Mouse (Mus musculus): ENCODE measurements around the gene Atl3.

Gene Atl3

DNA sequence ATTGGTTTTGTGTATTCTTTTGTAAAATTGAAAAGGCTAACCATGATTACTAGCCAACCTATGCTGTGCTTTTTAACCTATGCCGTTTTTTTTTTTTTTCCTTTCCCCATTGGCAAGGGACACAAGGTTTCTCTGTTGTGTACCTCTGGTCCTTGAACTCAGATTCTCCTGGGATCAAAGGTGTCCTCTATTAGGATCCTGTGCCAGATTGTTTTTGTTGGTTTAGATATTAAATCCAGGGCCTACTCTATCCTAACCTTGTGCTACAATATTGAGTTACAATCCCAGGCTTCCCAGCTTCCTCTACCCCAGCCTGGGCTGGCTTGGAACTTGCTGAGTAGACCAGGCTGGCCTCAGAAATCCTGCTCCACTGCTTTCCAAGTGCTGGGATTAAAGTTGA is 6.9 kb downstream of the Atl3 start:
- no peak for DNase-seq

DNA sequence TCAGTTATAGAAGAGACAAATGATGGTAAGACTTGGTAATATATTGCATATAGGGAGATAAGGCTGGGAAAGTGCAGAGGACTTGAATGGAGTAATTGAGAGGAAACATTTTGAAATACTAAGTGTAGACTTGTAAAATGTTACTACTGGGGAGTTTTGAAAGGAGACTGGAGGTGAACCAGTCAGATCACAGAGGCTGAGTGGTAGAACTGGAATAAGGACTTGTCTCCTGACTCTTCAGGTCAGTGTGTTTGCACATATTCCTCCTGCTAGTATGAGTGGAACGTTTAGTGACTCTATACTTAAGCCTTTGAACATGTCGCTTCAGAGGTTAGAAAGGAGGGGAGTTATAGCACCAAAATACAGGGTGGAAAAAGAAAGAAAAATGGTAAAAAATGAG is 8.6 kb downstream of the Atl3 start:
- no peak for DNase-seq

DNA sequence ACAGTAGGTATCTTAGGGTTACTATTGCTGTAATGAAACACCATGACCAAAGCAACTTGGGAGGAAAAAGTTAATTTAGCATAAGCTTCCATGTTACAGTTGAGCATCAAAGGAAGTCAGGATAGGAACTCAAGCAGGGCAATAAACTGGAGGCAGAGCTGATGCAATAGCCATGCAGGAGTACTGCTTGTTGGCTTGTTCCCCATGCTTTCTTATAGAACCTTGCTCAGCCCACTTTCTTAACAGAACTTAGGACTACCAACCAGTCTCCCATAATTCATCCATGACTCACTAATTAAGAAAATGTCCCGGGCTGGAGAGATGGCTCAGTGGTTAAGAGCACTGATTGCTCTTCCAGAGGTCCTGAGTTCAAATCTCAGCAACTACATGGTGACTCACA is 12.5 kb downstream of the Atl3 start:
- DNase-seq = no peak

DNA sequence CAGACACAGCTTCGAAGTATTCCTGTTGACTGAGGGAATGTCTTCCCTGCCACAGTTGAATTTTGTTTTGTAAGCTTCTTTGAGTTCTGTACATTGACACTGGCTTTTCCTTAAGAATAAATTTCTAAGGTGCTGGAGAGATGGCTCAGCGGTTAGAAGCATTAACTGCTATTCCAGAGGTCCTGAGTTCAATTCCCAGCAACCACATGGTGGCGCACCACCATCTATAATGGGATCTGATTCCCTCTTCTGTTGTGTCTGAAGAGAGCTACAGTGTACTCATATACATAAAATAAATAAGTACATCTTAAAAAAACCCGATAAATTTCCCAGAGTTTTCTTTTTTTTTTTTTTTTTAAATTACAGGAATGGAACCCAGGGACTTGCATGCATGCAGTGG is 14.2 kb downstream of the Atl3 start:
- DNase-seq = no peak

DNA sequence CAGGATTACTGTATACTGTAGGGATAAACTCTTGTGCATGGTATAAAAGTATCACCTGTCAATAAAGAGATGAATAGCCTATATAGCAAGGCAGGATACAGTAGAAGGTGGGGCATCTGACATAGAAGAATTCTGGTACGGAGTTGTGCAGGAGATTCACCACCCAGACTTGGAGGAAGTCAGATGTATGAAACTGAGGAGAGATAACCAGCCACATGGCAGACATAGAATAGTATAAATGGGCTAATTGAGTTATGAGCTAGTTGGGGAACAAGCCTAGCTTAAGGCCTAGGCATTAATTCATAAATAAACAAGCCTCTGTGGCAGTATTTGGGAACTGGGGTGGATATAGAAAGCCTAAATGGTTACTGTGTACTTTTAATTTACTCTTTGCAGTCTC is 22.6 kb downstream of the Atl3 start:
- no peak for DNase-seq

DNA sequence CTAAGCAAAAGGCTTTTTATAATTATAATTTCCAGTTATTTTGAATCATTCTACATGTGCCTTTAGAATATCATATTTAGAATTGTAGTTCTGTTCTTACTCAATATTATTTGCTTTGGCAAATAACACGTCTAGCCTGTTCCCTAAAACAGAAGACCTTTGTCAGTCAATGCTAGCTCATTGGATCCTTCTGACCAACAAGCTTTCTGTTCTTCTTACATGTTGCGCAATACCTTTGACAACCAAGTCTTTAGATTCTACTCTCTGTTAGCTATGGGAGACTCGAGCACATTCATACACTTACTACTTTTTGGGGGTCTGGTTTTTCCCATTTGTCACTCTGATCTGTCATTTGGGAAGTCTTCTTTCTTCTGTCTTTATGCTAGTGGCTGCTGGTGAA is 27.8 kb downstream of the Atl3 start:
- no peak for DNase-seq

DNA sequence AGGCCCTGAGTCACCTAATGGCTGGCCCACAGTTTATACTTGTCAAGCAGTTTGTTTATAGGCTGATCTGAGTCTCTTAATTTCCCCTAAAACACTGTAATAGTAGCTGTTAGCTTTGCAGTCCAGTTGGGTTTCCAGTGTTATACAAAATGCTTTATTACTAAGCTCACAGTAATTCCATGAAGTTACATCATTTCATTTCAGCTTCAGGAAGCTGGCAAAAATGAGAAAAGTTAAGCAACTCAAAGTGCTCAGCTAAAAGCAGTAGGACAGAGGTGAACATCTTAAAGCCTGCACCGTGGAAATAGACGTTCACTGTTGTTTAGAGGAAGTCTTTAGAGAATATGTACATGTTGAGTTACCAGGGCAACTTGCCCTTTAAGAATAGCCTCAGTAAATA is 29.0 kb downstream of the Atl3 start:
- no peak for DNase-seq

DNA sequence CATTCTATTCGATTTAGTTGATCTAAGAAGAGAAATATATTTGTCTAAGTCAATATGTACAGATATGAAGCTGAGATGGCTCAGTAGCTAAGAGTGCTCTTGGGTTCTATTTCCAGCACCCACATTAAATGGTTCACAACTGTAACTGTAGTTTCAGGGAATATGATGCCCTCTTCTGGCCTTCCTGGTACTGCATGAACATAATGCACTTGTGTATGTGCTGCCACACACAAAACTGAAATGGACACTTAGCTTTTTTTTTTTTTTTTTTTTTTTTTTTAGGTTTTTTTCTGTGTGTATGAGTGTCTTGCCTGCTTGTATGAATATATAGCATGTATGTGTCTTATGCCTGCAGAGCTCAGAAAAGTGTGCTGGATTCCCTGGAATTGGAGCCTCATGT is 29.5 kb downstream of the Atl3 start:
- no peak for DNase-seq

DNA sequence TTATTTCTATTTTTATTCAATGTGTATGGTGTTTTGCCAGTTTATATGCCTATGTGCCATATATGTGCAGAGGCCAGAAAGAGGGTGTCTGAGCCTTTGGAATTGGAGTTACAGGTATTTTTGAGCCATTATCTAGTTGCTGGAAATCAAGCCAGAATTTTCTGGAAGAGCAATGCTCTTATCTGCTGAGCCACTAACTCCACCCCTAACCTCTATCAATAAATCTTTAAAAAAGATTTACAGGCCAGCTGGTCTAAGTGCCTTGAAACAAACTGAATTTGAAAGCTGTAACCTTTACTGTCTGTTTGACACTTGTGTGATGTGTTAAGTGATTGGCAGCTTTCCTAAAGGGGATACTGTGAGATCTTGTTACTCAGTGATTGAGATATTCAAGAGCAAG is 29.9 kb downstream of the Atl3 start:
- no peak for DNase-seq

DNA sequence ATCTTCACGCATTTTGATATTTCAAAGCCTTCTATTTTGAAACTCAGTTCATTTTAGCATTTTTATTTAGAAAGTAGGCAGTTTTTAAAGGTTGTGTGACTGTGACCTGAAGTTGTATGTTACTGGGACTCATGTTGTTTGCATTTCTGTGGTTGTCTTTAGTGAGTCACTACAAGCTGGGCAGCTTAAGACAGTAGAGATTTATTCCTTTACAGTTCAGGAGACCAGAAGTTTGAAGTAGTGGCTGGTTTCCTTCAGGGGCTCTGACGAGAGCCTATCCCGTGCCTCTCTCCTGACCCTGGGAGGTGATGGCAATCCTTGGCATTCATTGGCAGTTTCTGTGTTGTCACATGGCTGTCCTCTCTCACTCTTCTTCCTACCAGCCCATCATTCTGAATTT is 31.0 kb downstream of the Atl3 start:
- DNase-seq = no peak

DNA sequence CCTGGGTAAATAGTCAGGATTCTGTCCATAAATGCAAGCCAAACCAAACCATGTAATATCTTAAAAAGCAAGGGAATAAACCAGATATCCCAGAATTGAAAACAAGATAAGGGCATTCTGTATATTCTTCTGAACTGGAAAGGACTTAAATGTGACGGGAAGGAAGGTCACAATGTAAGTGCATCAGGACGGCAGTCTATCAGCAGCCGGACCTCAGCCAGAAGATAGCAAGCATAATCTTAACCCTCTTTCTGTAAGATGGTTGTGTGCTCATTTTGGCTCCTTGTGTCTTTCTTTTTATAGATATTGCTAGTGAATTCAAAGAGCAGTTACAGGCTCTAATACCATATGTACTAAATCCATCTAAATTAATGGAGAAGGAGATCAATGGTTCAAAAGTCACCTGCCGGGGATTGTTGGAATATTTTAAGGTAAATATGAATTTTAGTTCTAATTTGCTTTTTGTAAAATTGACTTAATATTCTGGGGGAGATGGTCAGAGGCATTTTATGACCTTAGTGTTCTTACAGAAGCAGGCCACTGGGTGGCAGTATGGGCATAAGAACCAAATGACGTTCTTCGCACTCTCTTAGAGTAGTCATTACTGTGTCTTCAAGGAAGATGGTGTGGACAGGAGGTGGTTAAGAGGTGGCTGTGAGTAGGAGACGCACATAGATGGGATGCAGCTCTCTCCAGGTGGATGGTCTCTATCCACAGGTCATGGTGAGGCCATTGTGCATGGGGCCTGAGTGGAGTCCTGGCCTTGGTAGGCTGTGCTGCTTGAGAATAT is 35.0 kb downstream of the Atl3 start:
- DNase-seq = peak; percentile 49

DNA sequence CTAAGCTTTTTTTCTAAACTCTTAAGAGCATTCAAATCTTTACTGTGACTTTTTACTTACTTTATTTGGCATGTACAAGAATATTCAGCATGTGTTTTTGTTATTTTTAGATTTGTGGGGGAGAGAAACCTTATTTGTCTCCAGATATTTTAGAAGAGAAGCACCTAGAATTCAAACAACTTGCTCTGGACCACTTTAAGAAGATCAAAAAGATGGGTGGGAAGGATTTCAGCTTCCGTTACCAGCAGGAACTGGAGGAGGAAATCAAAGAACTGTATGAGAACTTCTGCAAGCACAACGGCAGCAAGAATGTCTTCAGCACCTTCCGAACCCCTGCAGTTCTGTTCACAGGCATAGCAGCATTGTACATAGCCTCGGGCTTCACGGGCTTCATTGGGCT is 38.1 kb downstream of the Atl3 start:
- DNase-seq = no peak

DNA sequence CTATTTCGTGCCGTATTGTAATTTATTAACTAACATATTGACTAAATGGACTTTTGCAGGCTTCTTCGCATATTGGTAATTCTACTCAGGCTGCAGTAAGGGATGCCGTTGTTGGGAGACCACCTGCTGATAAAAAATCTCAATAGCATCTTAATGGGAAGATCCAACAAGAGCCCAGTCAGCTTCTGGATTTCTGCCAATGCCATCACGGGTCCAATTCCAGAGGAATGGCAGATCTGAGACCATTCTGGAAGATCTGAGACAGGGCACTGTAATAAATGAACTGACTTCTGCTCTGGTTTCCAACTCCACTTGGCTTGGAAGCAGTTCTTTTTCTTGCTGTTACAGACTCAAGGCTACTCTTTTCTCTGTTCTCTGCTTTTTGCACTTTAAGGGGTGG is 40.1 kb downstream of the Atl3 start:
- DNase-seq = peak; percentile 19 to 27

DNA sequence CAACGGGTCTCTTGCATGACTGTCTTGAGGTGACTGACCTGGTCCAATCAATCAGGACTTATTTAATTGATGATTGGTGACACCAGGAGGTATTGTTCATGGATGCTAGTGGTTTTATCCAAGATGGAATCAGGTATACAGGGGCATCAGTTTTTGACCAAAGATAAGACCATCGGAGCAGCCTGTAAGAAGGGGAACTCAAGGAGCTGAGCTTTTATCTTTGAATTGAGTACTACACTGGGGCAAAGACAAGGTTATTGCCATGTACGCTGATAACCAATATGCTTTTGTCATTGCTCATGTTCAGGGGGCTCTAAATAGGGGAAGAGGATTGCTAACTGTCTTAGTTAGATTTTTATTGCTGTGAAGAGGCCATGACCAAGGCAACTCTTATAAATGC is 55.1 kb downstream of the Atl3 start:
- no peak for DNase-seq

DNA sequence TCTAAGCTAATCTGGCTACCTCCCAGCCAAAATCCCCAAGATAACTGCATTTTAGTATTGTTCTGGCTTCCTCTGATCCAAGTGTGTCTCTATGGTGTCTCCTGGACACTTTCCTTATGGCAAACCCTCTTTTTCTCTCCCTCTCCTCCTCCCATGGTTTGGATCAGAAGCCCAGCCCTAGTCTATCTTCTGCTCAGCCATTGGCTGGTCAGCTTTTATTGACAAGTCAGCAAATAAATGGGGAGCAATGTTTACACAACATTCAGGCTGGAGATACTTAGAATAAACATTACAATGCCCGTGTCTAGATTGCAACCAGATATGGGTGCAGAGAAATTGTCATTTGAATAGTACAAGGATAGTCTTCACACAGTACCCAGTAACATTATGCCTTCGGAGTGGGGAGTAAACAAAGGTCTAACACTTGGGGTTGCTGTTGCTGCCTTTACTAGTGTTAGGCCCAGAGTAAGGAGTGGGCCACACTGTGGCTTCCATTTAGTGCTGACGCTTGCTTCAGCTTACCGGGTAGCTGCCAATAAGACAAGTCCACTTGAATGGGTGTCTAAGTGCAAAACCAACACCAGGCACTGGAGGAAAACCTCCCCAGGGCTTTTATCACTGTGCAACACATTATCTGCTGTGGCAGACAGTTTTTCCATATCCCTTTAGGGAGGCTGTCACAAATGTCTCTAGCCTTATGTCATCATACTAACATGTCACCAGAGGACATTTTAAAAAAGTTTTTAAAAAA is 57.9 kb downstream of the Atl3 start:
- DNase-seq = no peak

DNA sequence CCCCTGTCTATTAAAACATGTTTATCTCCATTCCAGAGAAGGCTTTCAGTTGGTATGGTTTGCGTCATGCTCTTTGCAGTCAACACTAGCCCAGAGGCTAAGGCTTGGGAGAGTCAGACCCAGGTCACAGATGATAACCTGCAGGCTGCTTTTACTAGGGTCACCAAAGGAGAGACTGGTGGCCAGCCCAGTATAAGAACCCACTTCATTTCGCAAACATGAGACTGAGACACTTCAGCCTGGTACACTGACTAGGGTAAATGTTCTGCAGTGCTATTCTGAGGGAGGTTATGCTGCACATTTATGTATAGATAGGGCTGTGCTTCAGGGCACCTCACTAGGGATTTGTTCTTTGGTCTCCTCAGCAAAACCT is 58.4 kb downstream of the Atl3 start:
- DNase-seq = no peak

DNA sequence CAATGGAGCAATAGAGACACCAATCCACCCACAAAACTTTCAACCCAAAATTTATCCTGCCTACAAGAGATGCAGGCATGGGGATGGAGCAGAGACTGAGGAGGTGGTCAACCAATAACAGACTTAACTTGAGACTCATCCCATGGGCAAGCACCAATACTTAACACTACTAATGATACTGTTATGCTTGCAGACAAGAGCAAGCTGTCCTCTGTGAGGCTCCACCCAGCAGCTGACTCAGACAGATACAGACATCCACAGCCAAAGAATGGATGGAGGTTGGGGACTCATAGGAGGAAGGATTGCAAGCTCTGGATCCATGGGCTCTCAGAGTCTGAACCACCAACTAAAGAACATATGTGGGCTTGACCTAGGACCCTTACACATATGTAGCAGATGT is 59.6 kb downstream of the Atl3 start:
- no peak for DNase-seq

DNA sequence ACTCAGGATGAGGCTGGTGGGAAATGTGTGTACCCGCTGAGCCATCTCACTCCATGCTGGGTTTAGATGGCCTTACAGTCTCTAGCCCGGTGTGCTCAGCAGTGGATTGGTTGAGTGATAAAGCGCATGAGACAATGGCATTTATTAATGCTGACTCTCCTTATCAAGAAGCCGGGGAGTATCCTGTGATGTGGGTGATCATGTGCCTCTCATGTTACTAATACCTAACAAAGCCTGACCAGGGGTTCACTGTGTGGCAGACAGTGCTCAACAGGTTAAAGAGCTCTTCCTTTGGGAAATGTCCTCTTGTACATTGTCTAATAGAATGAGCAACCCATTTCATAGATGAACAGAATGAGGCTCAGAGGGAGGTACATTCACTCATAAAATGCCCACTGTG is 61.0 kb downstream of the Atl3 start:
- no peak for DNase-seq

DNA sequence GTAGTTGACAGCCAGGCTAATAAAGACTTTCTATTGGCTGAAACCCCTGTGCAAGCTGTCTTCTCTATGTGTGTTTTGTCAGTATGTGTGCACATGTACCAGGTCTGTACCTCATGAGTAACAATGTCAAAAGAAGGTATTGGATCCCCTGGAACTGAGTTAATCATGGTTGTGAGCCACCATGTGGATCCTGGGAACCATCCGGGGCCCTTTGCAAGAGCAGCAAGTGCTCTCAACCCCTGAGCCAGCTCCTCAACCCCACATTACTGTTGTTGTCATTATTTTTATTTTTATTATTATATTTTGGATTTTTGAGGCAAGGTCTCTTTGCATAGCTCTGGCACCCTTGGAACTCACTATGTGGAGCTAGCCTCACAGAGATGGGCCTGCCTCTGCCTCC is 62.8 kb downstream of the Atl3 start:
- DNase-seq = no peak

DNA sequence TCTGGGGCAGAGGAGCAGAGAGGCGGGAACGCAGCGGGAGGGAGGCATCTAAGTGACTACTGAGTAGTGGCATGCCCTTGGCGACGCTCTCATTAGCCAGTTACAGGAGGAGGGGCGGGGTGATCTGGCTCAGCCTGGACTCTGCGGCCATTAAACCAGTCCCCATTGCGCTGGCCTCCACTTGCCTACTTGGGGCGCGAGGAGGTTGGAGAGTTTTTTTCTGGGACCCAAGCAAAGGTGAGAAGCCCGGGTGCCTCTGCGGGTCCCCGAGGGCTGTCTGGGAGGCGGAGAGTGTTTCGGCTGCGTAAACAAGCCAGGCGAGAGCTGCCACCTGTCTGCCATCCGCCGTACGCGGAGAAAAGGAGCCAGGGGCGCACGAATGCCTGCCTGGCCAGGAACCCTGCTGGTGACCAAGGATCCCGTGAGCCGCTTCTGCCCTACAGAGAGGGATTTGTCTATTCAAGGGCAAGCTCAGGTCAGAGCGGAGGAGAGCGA is 63.5 kb downstream of the Atl3 start, which contains the start of gene Pla2g16:
TSS of gene Pla2g16 (plus strand) at position 132 of the 495 bp plus-strand sequence.
- peak; percentile 15 to 38 for DNase-seq

DNA sequence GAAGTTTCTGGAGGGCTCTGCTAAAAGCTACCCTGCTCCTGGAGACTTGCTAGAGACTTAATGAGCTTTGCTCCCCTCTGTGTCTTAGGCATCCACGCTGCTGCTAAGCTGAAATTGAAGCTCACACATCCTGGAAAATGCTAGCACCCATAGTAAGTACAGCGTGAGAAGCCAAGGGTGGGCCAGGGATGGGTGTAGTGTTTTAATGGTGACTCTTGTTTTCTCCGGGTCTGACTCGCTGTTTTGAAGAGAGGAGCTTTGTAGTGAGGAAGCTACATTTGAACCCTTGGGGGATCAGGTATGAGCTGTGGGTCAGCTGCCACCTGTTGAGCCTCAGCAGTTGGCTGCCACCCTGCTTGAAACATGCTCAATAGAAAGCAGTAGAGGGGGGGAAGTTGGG is 64.0 kb downstream of the Atl3 start:
- DNase-seq = no peak

DNA sequence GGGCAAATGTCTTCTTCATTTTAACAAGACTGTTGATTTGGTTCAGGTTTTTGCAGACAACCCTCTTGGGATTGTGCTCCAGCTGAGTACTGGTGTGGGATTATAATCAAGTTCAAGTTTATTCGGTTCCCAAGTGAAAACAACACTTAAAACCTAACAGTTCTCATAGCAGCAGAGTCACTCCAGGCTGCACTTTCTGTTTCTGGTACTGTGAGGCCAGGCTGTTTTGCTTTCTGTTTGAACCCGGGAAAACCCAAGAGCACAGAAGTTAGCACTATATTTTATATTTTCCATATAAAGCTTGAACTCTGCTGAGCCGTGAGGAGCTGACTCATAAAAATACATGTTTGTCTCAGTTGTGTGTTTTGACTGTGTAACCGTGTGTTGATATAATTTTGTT is 64.8 kb downstream of the Atl3 start:
- DNase-seq = no peak

DNA sequence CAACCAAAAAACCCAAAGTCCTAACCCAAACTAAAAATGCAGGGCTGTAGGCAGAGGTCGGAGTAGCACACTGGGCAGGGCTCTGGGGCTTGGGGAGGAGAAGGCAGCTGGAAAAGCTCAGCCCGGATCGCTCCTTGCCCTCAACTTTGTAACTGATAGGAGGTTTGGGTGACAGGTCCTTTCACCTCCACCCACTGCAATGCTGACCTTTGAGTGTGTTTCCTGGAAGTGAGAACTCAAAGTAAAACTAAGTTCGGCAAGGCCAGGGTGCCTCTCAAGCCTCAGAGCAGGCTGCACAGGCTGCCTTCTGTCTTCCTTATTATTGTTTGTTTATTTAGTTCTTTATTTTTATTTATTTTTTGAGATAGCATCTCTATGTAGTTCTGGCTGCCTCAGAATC is 66.1 kb downstream of the Atl3 start:
- no peak for DNase-seq

DNA sequence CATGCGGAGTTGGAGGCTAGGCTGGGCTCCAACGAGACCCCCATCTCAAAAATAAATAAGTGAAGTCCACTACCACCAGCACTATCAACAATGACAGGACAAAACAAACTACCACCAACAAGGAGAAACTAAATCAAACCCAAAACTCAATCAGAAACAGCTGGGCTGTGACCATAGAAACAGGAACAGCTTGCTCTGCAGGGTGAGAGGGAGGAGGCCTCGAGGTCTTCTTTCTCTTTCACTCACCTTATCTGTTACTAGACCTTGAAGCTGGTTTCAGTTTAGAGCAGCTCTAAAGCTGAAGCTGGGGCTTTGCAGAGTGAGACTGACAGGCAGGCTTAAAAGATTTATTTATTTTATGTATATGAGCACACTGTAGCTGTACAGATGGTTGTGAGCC is 67.6 kb downstream of the Atl3 start:
- DNase-seq = no peak

Data from cerebellum, adult 18-20 months (tissue).